Mouse (Mus musculus): Measurements from ENCODE around the gene Slamf7. TPM values are rescaled to one million over a fixed set of nuclear protein-coding genes. Genes with fewer than 3 reads are reported as not detected.
A peak's percentile ranks its signal among the peaks of the same experiment; 100 is the strongest.
"Not testable (repeated sequence)": the region's sequence is repeated elsewhere in the genome, so short reads cannot be mapped to it uniquely, and the experiment has no call there.

Slamf7 gene
- total and polyA plus RNA-seq, 2 experiments from 2014 or later = 0.12 TPM; not detected in 1

DNA sequence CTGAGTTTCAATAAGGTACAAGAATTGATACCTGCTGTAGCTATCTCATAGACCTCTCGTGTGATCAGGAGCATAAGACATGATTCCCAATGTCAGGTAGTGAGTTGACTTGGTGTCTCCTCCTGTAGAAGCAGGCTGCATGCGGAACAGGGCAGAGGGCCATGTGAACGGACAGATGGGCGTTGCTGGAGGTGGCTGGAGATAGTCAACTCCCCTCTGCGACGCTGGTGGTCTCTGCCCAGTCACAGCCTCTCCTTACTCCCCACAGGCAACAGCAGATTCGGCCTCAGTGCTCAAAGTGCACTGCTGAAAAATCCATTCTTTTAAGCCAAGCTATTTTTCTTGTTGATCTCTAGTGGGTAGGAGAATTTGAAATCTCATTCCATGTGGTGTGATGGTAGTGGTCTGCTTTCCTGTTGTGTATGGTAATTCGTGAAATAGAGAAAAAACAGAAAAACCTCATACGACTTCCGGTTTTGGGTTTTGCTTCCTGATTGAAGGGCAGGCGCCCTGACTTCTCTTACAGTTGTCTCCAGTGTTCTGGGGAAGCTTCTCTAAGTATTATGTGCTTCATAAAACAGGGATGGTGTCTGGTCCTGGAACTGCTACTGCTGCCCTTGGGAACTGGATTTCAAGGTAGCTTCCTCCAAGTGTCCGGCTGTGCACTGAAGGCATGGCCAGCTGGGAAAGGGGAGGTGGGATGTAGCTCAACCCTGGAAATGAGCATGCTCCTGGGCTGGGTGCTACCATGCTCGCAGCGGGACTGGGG lies 28.9 kb upstream of the Slamf7 start, which contains the start of gene Cd48:
Gene Cd48 (plus strand): TSS at position 479 of the 769 bp plus-strand sequence.
- Histone ChIP-seq H3K27ac (ENCODE audit: low read depth) (no peak within 1 kb of the TSS), H3K9me3 (replicated peaks; ENCODE audit: control insufficient read depth, low read length) (no peaks in the 10 kb centered on the region), H3K4me2 (ENCODE audit: low read depth, low read length) (peak within 1 kb of the TSS; percentile 28; the same call in 1 of the 2 replicates), H3K4me1 (ENCODE audit: control insufficient read depth, insufficient read depth) (no peaks in the 10 kb centered on the region), H3K9ac (replicated peaks; ENCODE audit: low read depth, low read length) (no peak within 1 kb of the TSS), H3K27me3 (ENCODE audit: control insufficient read depth, insufficient read depth, low read length) (no peaks in the 10 kb centered on the region), H3K36me3 (replicated peaks; ENCODE audit: control insufficient read depth, insufficient read depth, low read length) (no peaks in the 10 kb centered on the region), H3K4me3 (ENCODE audit: low read depth, low read length) (peak within 1 kb of the TSS; percentile 6; the same call in 1 of the 2 replicates)
- ATAC-seq (ENCODE audit: insufficient read depth, low read depth) = no peak
- no peak for DNase-seq (ENCODE audit: low spot score)
- 68% methylated on average over 14 of the region's 14 CpGs for WGBS
- TF ChIP-seq EP300 (IDR thresholded peaks at IDR 0.05; ENCODE audit: low read depth) (no peak), CTCF (IDR thresholded peaks at IDR 0.05; ENCODE audit: low read depth) (no peak)

DNA sequence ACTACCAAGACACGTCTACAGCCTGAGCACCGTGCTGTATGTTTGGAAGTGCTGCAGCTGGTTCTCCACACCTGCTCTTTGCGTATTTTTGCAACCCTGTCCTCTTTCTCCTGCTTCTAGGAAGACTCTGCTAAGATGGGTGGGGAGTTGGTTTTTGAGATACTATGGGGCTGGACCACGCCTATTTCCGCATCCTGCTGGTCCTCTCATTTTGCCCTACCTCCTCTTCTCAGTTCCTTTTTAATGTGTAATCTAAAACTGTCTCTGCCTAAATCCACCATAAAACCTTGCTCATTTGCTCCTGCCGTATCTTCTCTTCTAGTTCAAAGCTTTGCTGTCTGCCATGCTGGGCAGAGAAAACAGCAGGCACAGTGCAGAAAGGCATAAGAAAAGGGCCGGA lies 28.2 kb upstream of the Slamf7 start:
- TF ChIP-seq CTCF (IDR thresholded peaks at IDR 0.05; ENCODE audit: low read depth) = no peak
- DNase-seq (ENCODE audit: low spot score) = no peak
- Histone ChIP-seq H3K27me3 (ENCODE audit: control insufficient read depth, insufficient read depth, low read length) (no peaks in the 10 kb centered on the region), H3K4me1 (ENCODE audit: control insufficient read depth, insufficient read depth) (no peaks in the 10 kb centered on the region), H3K4me2 (ENCODE audit: low read depth, low read length) (peak overlapping the region; percentile 24; the same call in 1 of the 2 replicates), H3K9me3 (replicated peaks; ENCODE audit: control insufficient read depth, low read length) (no peaks in the 10 kb centered on the region), H3K36me3 (replicated peaks; ENCODE audit: control insufficient read depth, insufficient read depth, low read length) (no peaks in the 10 kb centered on the region), H3K27ac (ENCODE audit: low read depth) (no peak overlapping the region), H3K4me3 (ENCODE audit: low read depth, low read length) (no peak overlapping the region), H3K9ac (replicated peaks; ENCODE audit: low read depth, low read length) (no peak overlapping the region)
- no peak for ATAC-seq (ENCODE audit: insufficient read depth, low read depth)
- WGBS = 72% methylated on average over 7 of the region's 7 CpGs

DNA sequence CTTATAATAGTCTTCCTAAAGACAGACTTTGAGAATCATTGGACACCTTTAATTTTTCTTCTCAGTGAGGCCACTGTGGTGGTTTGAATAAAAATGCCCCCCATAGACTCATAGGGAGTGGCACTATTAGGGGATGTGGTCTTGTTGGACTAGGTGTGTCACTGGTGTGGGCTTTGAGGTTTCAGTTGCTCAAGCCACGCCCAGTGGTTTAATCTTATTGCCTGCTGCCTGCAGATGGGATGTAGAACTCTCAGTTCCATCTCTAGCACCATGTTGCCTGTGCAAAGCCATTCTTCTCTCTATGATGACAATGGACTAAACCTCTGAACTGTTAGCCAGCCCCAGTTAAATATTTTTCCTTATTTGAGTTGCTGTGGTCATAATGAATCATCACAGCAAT lies 24.9 kb upstream of the Slamf7 start:
- 26% methylated on average over 1 of the region's 1 CpGs for WGBS
- no peak for TF ChIP-seq CTCF (IDR thresholded peaks at IDR 0.05; ENCODE audit: low read depth)
- no peak for TF ChIP-seq EP300 (IDR thresholded peaks at IDR 0.05; ENCODE audit: low read depth)

DNA sequence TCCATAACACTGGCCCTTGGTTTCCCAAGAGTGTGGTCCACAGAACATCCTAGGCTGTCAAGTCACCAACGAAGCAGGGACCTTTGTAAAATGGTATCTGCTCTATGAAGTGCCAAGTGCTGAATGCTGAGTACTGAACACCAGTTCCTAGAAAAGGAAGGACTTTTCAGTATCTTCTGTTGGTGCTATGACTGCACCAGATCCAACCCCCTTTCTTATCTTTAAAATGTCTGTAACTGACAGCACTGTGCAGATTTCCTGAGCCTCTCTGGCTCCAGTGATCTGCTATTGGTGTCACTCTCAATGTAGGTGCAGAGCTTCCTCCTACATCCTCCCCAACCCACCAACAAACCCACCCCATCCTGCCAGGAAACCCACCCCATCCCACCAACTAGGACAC lies 21.6 kb upstream of the Slamf7 start:
- ATAC-seq (ENCODE audit: insufficient read depth, low read depth) = no peak
- no peak overlapping the region for H3K9ac ChIP-seq (replicated peaks; ENCODE audit: low read depth, low read length)
- WGBS = 56% methylated on average over 1 of the region's 1 CpGs
- H3K4me1 ChIP-seq (ENCODE audit: control insufficient read depth, insufficient read depth) = no peaks in the 10 kb centered on the region
- no peaks in the 10 kb centered on the region for H3K27me3 ChIP-seq (ENCODE audit: control insufficient read depth, insufficient read depth, low read length)
- no peak for TF ChIP-seq CTCF (IDR thresholded peaks at IDR 0.05; ENCODE audit: low read depth)
- TF ChIP-seq EP300 (IDR thresholded peaks at IDR 0.05; ENCODE audit: low read depth) = no peak
- no peak for DNase-seq (ENCODE audit: low spot score)
- H3K4me2 ChIP-seq (ENCODE audit: low read depth, low read length) = no peak overlapping the region
- no peaks in the 10 kb centered on the region for H3K9me3 ChIP-seq (replicated peaks; ENCODE audit: control insufficient read depth, low read length)
- H3K27ac ChIP-seq (ENCODE audit: low read depth) = no peak overlapping the region
- H3K4me3 ChIP-seq (ENCODE audit: low read depth, low read length) = no peak overlapping the region
- no peaks in the 10 kb centered on the region for H3K36me3 ChIP-seq (replicated peaks; ENCODE audit: control insufficient read depth, insufficient read depth, low read length)

More for the DNA sequence above, 24.9 kb upstream of the Slamf7 start:
- Histone ChIP-seq H3K27ac (ENCODE audit: low read depth) (no peak overlapping the region), H3K4me3 (ENCODE audit: low read depth, low read length) (no peak overlapping the region), H3K9me3 (replicated peaks; ENCODE audit: control insufficient read depth, low read length) (no peaks in the 10 kb centered on the region), H3K36me3 (replicated peaks; ENCODE audit: control insufficient read depth, insufficient read depth, low read length) (no peaks in the 10 kb centered on the region), H3K4me1 (ENCODE audit: control insufficient read depth, insufficient read depth) (no peaks in the 10 kb centered on the region), H3K27me3 (ENCODE audit: control insufficient read depth, insufficient read depth, low read length) (no peaks in the 10 kb centered on the region), H3K4me2 (ENCODE audit: low read depth, low read length) (no peak overlapping the region), H3K9ac (replicated peaks; ENCODE audit: low read depth, low read length) (no peak overlapping the region)
- ATAC-seq (ENCODE audit: insufficient read depth, low read depth) (no peak), DNase-seq (ENCODE audit: low spot score) (no peak)

DNA sequence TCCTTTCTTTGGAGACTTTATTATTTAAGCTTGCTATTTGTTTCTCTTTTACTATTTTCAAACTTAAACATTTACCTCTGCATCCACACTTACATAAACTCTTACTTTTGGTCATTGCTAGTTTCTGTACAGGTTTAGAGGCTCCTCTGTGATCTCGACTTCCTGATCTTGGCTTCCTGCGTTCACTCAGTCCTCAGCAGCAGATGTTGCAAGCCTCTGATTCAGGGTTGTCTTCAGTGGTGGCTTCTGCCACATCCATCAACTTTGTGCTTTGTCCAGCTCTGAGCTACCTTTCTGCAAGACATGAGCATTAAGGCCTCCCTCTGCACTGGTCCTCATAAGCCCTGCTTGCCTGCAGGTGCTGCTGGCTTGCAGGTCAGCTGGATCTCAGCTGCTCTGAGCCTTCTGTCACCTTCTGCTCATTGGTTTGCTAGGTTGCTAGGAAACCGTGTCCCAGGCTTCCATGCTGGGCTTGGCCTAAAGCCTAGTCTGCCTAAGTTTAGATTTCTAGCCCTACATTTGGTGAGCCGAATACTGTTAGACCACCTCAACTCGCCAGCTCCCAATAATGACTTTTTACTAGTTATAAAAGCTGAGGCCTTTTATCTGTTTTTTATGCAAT lies 20.1 kb upstream of the Slamf7 start:
- ATAC-seq (ENCODE audit: insufficient read depth, low read depth) (no peak), DNase-seq (ENCODE audit: low spot score) (no peak)
- Histone ChIP-seq H3K9ac (replicated peaks; ENCODE audit: low read depth, low read length) (no peak overlapping the region), H3K4me1 (ENCODE audit: control insufficient read depth, insufficient read depth) (no peaks in the 10 kb centered on the region), H3K4me2 (ENCODE audit: low read depth, low read length) (no peak overlapping the region), H3K27me3 (ENCODE audit: control insufficient read depth, insufficient read depth, low read length) (no peaks in the 10 kb centered on the region), H3K4me3 (ENCODE audit: low read depth, low read length) (no peak overlapping the region), H3K9me3 (replicated peaks; ENCODE audit: control insufficient read depth, low read length) (no peaks in the 10 kb centered on the region), H3K27ac (ENCODE audit: low read depth) (no peak overlapping the region), H3K36me3 (replicated peaks; ENCODE audit: control insufficient read depth, insufficient read depth, low read length) (no peaks in the 10 kb centered on the region)
- 51% methylated on average over 5 of the region's 5 CpGs for WGBS
- TF ChIP-seq CTCF (IDR thresholded peaks at IDR 0.05; ENCODE audit: low read depth) = no peak
- no peak for TF ChIP-seq EP300 (IDR thresholded peaks at IDR 0.05; ENCODE audit: low read depth)

DNA sequence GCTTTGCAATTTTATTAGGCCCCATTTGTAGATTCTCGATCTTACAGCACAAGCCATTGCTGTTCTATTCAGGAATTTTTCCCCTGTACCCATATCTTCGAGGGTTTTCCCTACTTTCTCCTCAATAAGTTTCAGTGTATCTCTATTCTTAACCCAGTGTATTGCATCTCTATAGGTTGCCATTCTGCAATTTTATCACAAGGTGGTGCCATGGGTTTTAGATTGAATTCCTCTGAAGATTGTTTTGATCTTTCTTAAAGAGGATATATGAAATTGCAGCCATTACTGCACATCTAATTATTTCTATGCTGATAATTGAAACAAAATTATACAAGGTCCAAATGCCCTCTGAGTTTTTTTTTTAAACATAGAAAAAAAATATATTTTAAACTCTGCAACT lies 19.6 kb upstream of the Slamf7 start:
- ATAC-seq (ENCODE audit: insufficient read depth, low read depth); H3K9me3 ChIP-seq (replicated peaks; ENCODE audit: control insufficient read depth, low read length); H3K4me2 ChIP-seq (ENCODE audit: low read depth, low read length); H3K4me1 ChIP-seq (ENCODE audit: control insufficient read depth, insufficient read depth); H3K27ac ChIP-seq (ENCODE audit: low read depth); H3K4me3 ChIP-seq (ENCODE audit: low read depth, low read length); H3K27me3 ChIP-seq (ENCODE audit: control insufficient read depth, insufficient read depth, low read length); H3K36me3 ChIP-seq (replicated peaks; ENCODE audit: control insufficient read depth, insufficient read depth, low read length); DNase-seq (ENCODE audit: low spot score); H3K9ac ChIP-seq (replicated peaks; ENCODE audit: low read depth, low read length): not testable (repeated sequence)
- WGBS = 54% methylated on average over 2 of the region's 2 CpGs
